ENCODE assay signal across 16 mouse cellular contexts in the genomic region with DNA sequence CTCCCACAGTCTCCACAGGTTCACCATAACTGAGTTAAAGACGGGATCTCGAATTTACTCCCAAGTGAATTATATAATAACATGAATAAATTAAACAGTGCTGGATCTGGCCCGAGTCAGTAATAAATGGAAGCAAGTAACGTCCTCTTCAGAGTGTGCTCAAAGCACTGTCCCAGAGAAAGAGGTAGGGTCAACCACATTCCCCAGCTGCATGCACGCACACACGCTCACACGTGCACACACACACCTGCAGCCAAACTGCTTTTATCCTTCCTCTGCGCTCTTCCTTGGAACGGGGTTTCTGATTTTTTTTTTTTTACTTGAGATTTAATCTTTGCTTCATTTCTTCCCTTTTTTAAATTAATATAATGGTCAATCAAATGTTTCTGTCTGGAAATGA.
A peak's percentile ranks its signal among the peaks of the same experiment; 100 is the strongest.
DNase-seq lines count a peak whose midpoint lies in the region.
"Had no signal": no experiment of that assay in that cellular context is flagged by ENCODE, and none has a peak within 500 bp of the region (broad histone marks: within the 10 kb centered on the region; RNA-seq: fewer than 3 reads in every experiment).

No protein-coding gene starts in this region.

- DNase-seq in heart, adult 11 months, result peak; percentile 30
- no peak for DNase-seq in heart, adult 8-10 months (ENCODE audit: low spot score)
- peak; percentile 65 for DNase-seq in thymus, postnatal 0 days (ENCODE audit: low spot score)
- DNase-seq in thymus, adult 18-20 months, result no peak
- peak; percentile 45 to 68 for DNase-seq in thymus, postnatal 36 days
- DNase-seq in cerebellum, postnatal 25 days, result no peak
- DNase-seq in yolk sac, embryonic 10.5 days (ENCODE audit: low spot score), result no peak
- DNase-seq: adrenal gland, adult 8-10 months; adrenal gland, postnatal 14 days; adrenal gland, postnatal 36 days; B cell, adult 2 months; cerebellum, adult 11-12 months; cerebellum, adult 2 months; cerebellum, adult 9-10 months; cerebellum, postnatal 36 days; embryo, embryonic 11 days had no signal

Comparison
In these comparisons a context has a peak if more than half of its experiments do, and no peak if none do; other contexts are left out.
1. DNase-seq: peak in heart, adult 11 months (single experiment), thymus, postnatal 0 days (single experiment) and thymus, postnatal 36 days (2 of 2); none in heart, adult 8-10 months (single experiment), thymus, adult 18-20 months (0 of 2), cerebellum, postnatal 25 days (0 of 2) and yolk sac, embryonic 10.5 days (single experiment).